Mouse (Mus musculus) embryo, embryonic 9.5 days (tissue): Measurements from ENCODE around the gene Nynrin.

ENCODE experiments used
- DNase-seq: peaks from one replicate; pipeline ENCODE4 v3.0.0-alpha.2; 2017; ENCODE audit errors: extremely low spot score

The Nynrin gene

GRCm38 (mm10) chr14:55840853-55841366, 12.9 kb upstream of the Nynrin start:
- no peak for DNase-seq

DNA sequence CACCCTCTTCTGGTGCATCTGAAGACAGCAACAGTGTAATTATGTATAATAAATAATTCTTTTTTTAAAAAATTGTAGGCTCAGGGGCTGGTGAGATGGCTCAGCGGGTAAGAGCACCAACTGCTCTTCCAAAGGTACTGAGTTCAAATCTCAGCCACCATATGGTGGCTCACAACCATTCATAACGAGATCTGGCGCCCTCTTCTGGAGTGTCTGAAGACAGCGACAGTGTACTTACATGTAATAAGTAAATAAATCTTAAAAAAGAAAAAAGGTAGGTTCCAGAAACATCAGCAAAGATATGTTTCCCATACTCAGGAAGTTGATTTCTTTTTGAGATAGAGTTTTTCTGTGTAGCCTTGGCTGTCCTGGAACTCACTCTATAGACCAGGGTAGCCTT, 11.0 kb upstream of the Nynrin start:
- no peak for DNase-seq

DNA sequence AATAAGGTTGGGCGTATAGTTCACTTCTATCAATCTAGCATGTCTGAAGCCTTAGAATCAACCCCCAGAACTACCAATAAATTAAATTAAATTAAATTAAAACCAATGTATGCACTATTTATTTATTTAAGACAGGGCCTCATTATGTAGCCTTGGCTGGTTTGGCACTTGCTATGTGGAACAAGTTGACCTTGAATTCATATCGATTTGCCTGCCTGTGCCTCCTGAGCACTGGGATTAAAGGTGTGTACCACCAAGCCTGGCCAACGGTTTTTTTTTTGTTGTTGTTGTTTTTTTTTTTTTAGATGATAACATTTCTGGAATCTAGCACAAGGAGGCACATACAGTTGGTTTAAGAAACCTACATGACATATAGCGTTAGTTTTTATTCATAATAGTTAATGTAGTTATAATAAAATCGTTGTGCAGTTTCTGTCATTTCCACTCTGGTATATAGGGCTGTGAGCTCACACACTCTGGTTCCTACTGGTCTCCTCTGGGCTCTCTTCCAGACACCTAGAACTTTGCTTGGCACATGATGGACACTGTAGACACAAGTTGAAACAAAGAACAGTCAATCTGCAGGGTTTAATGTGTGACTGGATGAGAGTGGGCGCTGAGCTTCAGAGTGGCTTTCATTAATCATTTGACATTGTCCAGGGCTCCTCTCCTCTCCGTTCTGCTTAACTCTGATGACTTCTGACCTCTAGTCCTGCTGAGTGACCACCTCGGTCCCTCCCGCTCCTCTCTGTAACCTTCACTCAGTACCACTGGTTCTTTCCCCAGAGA, 8.1 kb upstream of the Nynrin start:
- no peak for DNase-seq

DNA sequence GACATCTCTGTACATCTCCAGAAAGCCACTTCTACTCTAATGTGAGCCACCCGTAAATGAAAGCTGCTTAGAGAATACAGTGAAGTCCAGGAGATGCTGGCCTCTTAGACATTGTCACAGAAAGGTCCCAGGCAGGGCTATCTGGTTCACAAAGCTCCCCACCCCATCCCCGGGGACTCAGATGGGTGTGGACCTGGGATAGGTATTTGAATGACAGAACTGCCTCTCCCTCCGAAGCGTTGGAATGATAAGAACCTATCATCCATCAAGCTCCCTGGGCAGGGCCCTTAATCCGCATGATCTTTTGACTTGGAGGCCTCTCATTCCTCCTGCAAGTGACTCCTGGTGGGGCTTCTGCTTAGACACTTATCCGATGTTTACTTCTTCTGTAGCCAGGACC, 2.9 kb upstream of the Nynrin start:
- no peak for DNase-seq

DNA sequence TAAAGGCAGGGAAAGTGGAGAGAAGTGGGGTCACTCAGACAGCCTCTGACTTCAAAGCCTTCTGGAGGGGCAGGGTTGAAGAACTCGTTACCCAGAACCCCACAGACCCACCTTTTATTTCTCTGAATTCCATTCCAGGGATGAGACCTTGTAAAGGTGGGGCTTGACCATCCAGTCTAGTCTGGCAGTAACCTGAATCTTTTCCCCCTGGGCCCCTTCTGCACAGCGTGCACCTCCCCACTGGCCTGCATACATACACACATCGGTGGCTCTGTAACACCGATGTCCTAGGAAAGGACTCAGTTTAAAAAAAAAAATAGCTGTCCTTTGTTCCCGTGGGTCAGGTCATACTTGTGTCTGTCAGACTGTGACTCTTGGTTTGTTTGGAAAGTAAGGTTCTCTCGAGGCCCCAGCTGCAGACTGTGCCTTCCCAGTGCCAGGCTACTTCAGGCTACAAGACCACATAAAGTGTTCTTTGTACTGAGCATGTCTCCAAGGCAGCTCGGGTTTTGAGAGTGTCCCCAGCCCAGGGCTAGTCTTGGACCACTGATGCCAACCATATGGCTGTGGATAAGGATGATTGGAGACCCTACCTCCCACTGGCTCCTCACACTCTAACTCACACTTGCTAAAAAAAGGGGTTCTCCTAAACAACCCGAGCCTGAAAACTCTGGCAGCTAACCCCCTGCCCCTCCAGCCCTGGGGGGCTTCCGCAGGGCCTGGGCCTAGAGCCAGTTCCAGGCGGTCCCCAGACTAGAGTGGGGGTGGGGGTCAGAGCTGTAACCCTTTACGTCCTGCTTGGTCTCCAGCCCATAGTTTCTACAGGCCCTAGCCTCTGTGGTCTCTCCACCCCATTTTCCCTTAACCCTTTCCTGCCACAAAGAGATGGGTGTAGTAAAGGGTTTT, 911 bp upstream of the Nynrin start:
- peak; percentile 82 for DNase-seq

GRCm38 (mm10) chr14:55854406-55855100, 743 bp downstream of the Nynrin start:
- no peak for DNase-seq

DNA sequence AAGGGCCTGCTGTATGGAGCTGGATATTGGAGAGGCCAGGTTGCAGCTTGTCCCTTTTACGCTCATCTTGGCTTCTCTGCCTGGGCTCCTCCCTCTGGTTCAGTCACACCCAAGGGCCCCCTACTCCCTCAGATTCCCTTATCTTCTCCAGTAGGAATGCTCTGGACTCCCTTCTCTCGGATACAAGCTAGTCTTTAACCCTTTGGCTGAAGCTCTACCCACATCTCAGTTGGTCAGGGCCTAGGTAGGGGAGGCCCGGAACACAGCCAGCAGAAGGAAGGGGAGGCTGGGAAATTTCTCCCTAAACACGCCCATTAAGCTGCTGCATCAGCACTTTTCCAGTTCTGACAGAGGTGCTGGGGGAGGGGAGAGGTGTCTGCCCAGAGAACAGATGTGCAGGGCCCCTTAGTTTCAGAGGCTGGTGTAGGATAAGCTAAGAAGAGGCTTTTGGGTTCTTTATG, 1.3 kb downstream of the Nynrin start:
- peak; percentile 69 for DNase-seq

DNA sequence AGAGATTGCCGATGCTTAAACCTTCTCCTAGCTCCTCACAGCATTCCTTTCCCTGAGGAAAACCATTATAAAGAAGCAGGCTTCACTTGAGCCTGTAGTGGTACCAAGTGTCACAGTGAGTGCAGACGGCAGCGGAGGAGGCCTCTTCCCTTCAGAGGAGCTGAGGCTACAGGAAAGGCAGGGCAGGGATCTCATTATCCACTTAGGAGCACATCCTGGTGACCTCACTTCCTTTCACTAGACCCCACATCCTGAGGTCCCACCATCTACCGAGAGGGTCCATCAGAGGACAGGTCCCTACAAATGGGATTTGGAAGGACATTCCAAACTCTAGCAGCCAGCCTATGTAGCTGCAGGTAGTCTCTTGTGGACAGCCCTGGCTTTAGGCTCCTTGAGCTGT, 3.8 kb downstream of the Nynrin start:
- DNase-seq, result no peak

DNA sequence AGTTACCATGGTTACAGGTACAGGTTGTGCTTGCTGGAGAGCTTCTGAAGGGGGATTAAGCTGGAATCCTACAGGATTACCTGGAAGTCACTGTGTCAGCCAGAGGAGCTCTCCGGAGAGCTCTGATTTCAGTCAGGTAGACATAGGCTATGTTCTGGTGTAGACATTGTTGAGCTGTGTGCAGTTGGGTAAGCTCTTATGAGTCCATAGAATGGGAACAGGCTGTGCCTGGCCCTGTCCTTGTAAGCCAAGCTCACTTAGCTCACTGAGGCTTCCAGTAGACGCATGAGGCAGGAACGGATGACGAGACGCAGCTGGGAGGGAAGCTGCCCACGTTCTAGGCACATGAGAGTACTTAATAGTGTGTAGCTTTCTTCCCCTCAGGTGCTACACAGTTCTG, 8.4 kb downstream of the Nynrin start:
- no peak for DNase-seq

DNA sequence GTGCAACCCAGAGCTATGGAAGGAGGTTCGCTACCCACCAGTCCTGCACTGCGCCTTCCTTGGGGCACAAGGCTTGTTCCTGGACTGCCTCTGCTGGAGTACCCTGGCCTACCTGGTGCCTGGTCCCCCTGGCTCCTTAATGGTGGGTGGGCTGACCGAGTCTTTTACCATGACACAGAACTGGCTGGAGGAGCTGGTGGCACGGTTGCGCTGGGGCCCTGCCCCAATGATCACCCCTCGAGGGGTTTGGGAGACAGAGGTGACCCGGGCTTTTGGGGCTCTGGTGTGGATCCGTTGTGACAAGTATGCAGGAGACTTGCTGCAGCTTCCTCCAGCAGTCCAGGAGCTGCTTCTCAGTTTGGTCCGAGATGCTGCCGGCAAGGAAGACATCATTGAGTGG, 9.2 kb downstream of the Nynrin start:
- DNase-seq, result no peak

- DNase-seq, result peak; percentile 71
Measured at GRCm38 (mm10) chr14:55863773-55864172, 10.0 kb downstream of the Nynrin start.

DNA sequence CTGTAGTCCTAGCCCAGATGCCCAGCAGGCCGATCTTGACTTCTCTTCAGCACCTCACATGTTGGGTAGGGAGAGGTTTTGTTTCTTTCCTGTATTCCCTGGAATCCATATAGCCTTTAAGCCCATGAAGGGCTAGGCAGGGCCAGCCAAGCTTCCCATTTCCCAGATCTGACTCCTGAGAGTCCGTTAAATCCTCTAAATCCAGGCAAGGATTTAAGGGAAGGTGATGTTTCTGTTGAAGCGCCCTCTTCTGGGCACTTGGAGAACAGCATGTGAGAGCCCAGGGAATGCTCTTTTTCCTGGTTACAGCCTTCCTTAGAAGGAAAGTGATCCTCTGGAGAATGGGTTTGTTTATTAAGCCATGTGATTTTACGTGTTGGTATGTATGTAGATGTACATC, 13.2 kb downstream of the Nynrin start:
- peak; percentile 67 for DNase-seq

DNA sequence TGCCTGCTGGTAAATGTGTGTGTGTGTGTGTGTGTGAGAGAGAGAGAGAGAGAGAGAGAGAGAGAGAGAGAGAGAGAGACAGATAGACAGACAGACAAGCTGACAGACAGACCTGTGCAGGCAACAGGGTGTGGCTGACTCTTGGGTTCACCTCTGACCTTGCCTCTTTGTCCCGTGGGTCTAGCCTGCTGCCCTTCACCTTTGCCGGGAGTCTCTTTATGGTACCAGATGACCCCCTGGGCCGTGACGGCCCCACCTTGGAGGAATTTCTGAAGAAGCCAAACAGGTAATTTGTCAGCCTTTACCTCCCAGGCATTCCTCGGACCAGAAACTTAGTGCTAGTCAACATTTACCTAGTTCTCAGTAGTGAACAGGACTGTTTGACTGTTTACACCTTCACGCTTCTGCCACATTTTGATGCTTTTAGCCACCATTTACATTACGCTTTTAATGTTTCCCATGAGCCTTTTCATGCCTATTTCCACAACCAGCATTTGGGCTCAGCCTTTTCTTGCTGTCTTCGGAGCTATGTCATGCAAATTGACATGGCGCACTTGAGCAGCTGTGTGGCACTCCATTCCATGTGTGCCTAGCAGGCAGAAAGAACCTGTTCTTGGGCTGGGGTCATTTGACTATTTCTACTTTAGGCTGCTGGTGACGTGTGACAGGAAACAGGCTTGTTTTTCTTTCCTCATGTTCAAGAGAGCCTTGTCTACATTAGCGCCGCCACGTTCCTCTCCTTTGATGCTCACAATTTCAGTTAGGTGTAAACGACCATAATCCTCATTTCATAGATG, 14.6 kb downstream of the Nynrin start:
- DNase-seq, result no peak

- DNase-seq, result no peak
Measured at GRCm38 (mm10) chr14:55869538-55869937, 15.7 kb downstream of the Nynrin start.

DNA sequence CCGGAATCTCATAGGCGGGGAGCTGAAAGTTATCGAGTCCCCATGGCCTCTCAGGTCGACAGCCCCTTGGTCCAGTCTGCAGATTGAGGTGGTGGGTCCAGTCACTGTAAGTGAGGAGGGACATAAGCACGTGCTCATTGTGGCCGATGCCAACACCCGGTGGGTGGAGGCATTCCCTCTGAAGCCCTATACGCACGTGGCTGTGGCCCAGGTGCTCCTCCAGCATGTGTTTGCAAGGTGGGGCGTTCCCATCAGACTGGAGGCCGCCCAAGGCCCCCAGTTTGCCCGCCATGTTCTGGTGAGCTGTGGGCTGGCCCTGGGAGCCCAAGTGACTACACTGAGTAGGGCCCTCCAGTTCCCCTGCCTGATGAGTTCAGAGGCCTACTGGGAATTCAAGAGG, 18.2 kb downstream of the Nynrin start:
- no peak for DNase-seq

DNA sequence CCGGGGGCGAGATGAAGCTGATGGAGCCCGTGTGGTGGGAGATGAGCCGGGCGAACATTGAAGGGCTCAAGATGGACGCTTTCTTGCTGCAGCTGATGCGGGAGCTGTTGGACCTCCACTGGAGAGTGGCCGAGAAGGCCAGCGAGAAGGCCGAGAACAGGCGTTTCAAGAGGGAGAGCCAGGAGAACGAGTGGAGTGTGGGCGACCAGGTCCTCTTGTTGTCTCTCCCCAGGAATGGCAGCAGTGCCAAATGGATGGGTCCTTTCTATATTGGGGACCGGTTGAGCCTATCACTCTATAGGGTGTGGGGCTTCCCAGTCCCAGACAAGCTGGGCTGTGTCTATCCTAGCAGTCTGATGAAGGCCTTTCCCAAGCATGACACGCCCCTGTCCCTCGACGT, 18.7 kb downstream of the Nynrin start:
- no peak for DNase-seq

DNA sequence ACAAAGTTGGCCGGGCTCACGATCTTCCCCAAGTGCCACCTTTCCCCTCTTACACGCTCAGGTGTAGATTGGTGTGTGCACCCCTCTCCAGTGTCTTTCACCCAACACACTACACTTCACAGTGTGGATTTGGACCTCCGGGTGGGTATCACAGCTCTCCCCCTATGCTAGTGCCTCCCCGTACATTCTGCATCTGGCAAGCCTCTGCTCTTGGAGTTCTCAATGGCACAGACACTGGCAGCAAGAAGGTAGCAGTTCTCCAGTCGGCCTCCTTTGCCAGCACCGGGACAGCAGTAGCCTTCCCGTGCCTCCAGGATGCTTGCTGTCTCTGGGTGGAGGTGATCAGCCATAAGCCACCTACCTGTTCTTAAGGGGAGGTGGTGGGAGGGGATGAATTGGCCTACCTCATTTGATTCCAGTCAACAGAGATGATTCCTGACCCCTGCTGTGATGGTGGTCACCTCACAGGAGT, 19.5 kb downstream of the Nynrin start:
- no peak for DNase-seq

- peak; percentile 88 for DNase-seq
Measured at GRCm38 (mm10) chr14:55873714-55874683, 20.2 kb downstream of the Nynrin start.

DNA sequence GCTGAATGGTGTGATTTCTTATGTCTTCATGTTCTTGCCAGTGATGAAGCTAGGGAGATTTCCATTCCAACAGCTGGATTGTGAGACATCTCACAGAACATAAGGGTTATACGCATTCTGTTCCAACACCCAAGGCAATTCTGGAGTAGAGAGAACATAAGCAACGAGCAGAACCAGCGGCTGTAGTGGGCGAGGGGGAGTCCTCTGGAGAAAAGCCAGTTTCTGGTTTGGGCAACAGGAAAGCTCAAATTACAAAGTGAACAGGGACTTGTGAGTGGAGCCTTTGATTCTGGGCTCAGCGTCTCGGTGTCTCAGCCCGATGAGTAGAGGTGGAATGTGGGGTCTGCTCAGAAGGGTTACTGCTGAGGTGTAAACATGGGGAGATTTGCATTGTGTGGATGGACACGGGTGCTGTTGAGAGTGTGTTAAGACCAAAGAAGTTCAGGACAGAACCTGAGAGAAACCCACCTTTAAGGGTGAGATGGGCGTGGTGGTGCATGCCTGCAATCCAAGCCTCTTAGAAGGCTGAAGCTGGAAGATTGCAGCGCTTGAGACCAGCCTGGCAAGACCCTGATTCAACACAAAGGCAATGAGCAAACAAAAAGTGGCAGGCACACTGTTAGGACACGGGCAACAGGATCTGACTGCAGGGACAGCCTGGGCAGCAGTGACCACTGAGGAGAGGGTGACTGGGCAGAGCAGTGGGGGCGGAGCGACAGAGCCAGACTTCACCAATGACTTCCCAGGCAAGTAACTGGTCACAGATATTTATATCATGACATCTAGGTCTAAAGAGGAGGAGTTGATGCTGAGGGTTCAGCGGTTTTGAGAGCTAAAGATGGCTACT, 23.9 kb downstream of the Nynrin start:
- DNase-seq, result peak; percentile 57
